Mouse (Mus musculus) heart, adult 2 months (tissue): ENCODE data around the gene Gm47955.
"Not testable (repeated sequence)": the region's sequence is repeated elsewhere in the genome, so short reads cannot be mapped to it uniquely, and the experiment has no call there.

Experiments used
- CTCF ChIP-seq: fragments of 200-600 bp; IDR thresholded peaks from 2 replicates; pipeline ENCODE4 v1.8.1; 2022; ENCODE audit warnings: antibody characterized with exemption, mild to moderate bottlenecking, moderate library complexity
- POLR2A ChIP-seq: fragments of 200-500 bp; IDR thresholded peaks from 2 replicates; pipeline ENCODE4 v1.6.1; 2011; ENCODE audit warnings: mild to moderate bottlenecking, low read depth, low read length, control low read depth; ENCODE audit not compliant: insufficient read depth

DNA sequence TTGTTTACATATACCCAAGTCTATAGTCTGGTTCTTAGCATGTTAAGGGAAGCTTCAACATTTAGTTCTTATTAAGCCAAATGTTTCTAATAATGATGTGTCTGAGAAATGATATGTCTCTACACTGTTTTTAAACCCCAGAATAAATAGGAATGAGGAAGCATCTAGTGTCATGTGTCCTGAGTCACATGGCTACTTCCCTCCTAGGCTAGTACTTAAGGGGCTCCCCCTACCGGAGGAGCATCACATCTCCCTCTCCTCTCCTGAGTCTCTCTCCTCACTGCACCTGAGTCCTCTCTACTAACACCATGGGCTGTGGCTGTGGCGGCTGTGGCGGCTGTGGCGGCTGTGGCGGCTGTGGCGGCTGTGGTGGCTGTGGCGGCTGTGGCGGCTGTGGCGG lies 40.2 kb downstream of the Gm47955 start, which contains the start of gene Gm47959:
- not testable (repeated sequence) for TF ChIP-seq CTCF, POLR2A
